Mouse (Mus musculus): ENCODE data around the gene Rapgef2.

GRCm38 (mm10) chr3:79244347-79244746 is 42.0 kb downstream of the Rapgef2 start:
- TF ChIP-seq CTCF (conservative IDR thresholded peaks at IDR 0.05; ENCODE audit: low read length) (no peak), NANOG (IDR thresholded peaks at IDR 0.05; ENCODE audit: borderline replicate concordance, low read length) (no peak)

All from E14TG2a.4 (cell line).